Mouse (Mus musculus): ENCODE results near the gene Map3k14.
A peak's percentile ranks its signal among the peaks of the same experiment; 100 is the strongest.

GRCm38 (mm10) chr11:103174891-103175391 lies 92.3 kb downstream of the Map3k14 start:
- TF ChIP-seq POLR2A (IDR thresholded peaks at IDR 0.05; ENCODE audit: control insufficient read depth in 1 of 2, insufficient read depth in 1 of 2, low read depth in 1 of 2, low read length in 2 of 2, poor library complexity in 1 of 2): peak; percentile 41 to 53; a peak in 2 of 4 replicates
- TF ChIP-seq GATA1 (IDR thresholded peaks at IDR 0.05; ENCODE audit: low read depth, low read length): no peak
- TF ChIP-seq MYC (IDR thresholded peaks at IDR 0.05; ENCODE audit: low read depth, low read length): peak; percentile 70
- no peak for TF ChIP-seq CTCF (IDR thresholded peaks at IDR 0.05 in 2 of 3, conservative IDR thresholded peaks at IDR 0.05 in 1 of 3; ENCODE audit: control insufficient read depth in 1 of 3, insufficient read depth in 1 of 3, low read depth in 2 of 3, low read length in 3 of 3, poor library complexity in 1 of 3, severe bottlenecking in 1 of 3)

Measured in MEL (cell line).